Mouse (Mus musculus): ENCODE results near the gene Eogt. TPM values are rescaled to one million over a fixed set of nuclear protein-coding genes. Genes with fewer than 3 reads are reported as not detected.

Gene Eogt
- polyA plus RNA-seq, 1 experiment: 8.6 TPM

GRCm38 (mm10) chr6:97080016-97080415 lies 69.0 kb downstream of the Eogt start:
- H3K4me3 ChIP-seq (ENCODE audit: control insufficient read depth, insufficient read depth, low read length): no peak overlapping the region
- no peaks in the 10 kb centered on the region for H3K36me3 ChIP-seq (ENCODE audit: control insufficient read depth, insufficient read depth, low read length)
- no peaks in the 10 kb centered on the region for H3K4me1 ChIP-seq (replicated peaks; ENCODE audit: control insufficient read depth, insufficient read depth, low read length)
- TF ChIP-seq POLR2A (IDR thresholded peaks at IDR 0.05; ENCODE audit: control insufficient read depth, extremely low read depth, insufficient read depth, low read length, poor library complexity) (no peak), CTCF (IDR thresholded peaks at IDR 0.05; ENCODE audit: borderline replicate concordance, control insufficient read depth, extremely low read depth, insufficient read depth, low read length, poor library complexity) (no peak)
- 67% methylated on average over 9 of the region's 9 CpGs for WGBS
- H3K27me3 ChIP-seq (ENCODE audit: control insufficient read depth, insufficient read depth, low read length): no peaks in the 10 kb centered on the region
- DNase-seq: no peak
- H3K27ac ChIP-seq (ENCODE audit: control insufficient read depth, insufficient read depth, low read length): no peak overlapping the region

GRCm38 (mm10) chr6:97060074-97060681 lies 88.8 kb downstream of the Eogt start, which contains the start of gene Fam19a4:
Gene Fam19a4, minus strand, starts transcription at chr6:97060413.
- Histone ChIP-seq H3K27me3 (ENCODE audit: control insufficient read depth, insufficient read depth, low read length) (0 out of 2 replicates have a peak, but pooled peaks cover 2% of the 10 kb centered on the region), H3K4me1 (replicated peaks; ENCODE audit: control insufficient read depth, insufficient read depth, low read length) (no peaks in the 10 kb centered on the region), H3K27ac (ENCODE audit: control insufficient read depth, insufficient read depth, low read length) (no peak within 1 kb of the TSS), H3K36me3 (ENCODE audit: control insufficient read depth, insufficient read depth, low read length) (no peaks in the 10 kb centered on the region), H3K4me3 (ENCODE audit: control insufficient read depth, insufficient read depth, low read length) (no peak within 1 kb of the TSS)
- TF ChIP-seq CTCF (IDR thresholded peaks at IDR 0.05; ENCODE audit: borderline replicate concordance, control insufficient read depth, extremely low read depth, insufficient read depth, low read length, poor library complexity): no peak
- no peak for TF ChIP-seq POLR2A (IDR thresholded peaks at IDR 0.05; ENCODE audit: control insufficient read depth, extremely low read depth, insufficient read depth, low read length, poor library complexity)
- DNase-seq: no peak
- WGBS: 5% methylated on average over 30 of the region's 30 CpGs

Other genes with a start within 250 kb of the Eogt start
- gene Fam19a4, start 88.8 kb downstream of the Eogt start, polyA plus RNA-seq (2012; rRNA removed): 0.42 and 0.54 TPM in 2 replicates
- 3.9 and 4.7 TPM in 2 replicates for gene Tmf1, start 29.9 kb upstream of the Eogt start, polyA plus RNA-seq (2012; rRNA removed)
- gene Uba3, start 56.5 kb upstream of the Eogt start, polyA plus RNA-seq (2012; rRNA removed): 14.3 and 18.3 TPM in 2 replicates
- 97.8 and 102 TPM in 2 replicates for gene Arl6ip5, start 61.5 kb upstream of the Eogt start, polyA plus RNA-seq (2012; rRNA removed)
- 0.14 and 0.73 TPM in 2 replicates for gene Lmod3, start 103.6 kb upstream of the Eogt start, polyA plus RNA-seq (2012; rRNA removed)

Measured in thymus, adult 2 months (tissue).